Mouse (Mus musculus) liver, embryonic 16.5 days (tissue): Measurements from ENCODE around the gene Ten1. TPM values are rescaled to one million over a fixed set of nuclear protein-coding genes. Genes with fewer than 3 reads are reported as not detected.
A peak's percentile ranks its signal among the peaks of the same experiment; 100 is the strongest.

Experiments
- ATAC-seq: fragments of 200-750 bp; cut with Nextera tagmentation; 2 replicates; pipeline ENCODE4 v1.8.0; 2017; ENCODE audit warnings: low read depth, mild to moderate bottlenecking, moderate number of reproducible peaks, moderate library complexity
- H3K27ac ChIP-seq: fragments of 300-500 bp; sonication (generic); 2 replicates; pipeline ENCODE4 v1.5.1; 2014; ENCODE audit warnings: mild to moderate bottlenecking, low read length
- H3K27me3 ChIP-seq: fragments of 300-500 bp; sonication (generic); 2 replicates; pipeline ENCODE4 v1.6.1; 2014; ENCODE audit warnings: low read depth, low read length, mixed read lengths; ENCODE audit not compliant: control insufficient read depth, insufficient read depth
- H3K36me3 ChIP-seq: fragments of 300-500 bp; sonication (generic); 2 replicates; pipeline ENCODE4 v1.6.1; 2014; ENCODE audit warnings: mild to moderate bottlenecking; ENCODE audit not compliant: control insufficient read depth, insufficient read depth
- H3K4me1 ChIP-seq: fragments of 300-500 bp; sonication (generic); 2 replicates; pipeline ENCODE4 v1.6.1; 2014; ENCODE audit warnings: low read depth, low read length, mixed read lengths; ENCODE audit not compliant: control insufficient read depth
- H3K4me2 ChIP-seq: fragments of 300-500 bp; sonication (generic); 2 replicates; pipeline ENCODE4 v1.6.1; 2014; ENCODE audit warnings: low read depth, low read length, mixed read lengths
- H3K4me3 ChIP-seq: fragments of 300-500 bp; sonication (generic); 2 replicates; pipeline ENCODE4 v1.5.1; 2014; ENCODE audit warnings: low read depth, mild to moderate bottlenecking, low read length
- H3K9ac ChIP-seq: fragments of 300-500 bp; sonication (generic); 2 replicates; pipeline ENCODE4 v1.6.1; 2014; ENCODE audit warnings: low read depth, low read length
- H3K9me3 ChIP-seq: fragments of 300-500 bp; sonication (generic); replicated peaks from 2 replicates; pipeline ENCODE4 v1.6.1; 2016; ENCODE audit warnings: low read length; ENCODE audit not compliant: control insufficient read depth
- WGBS: fragments of 180-500 bp; shearing (Covaris S2); extraction: QIAGEN DNeasy Blood & Tissue Kit; methylation state at CpG from one replicate; pipeline ENCODE4 v1.1.7; 2014; ENCODE audit not compliant: insufficient replicate concordance; 5-methylcytosine and 5-hydroxymethylcytosine counted together
- polyA plus RNA-seq: library from polyadenylated mRNA; unstranded; fragments of >200 nt; fragmentation: Nextera tagmentation; extraction: Ambion mirVana; gene quantifications from 2 replicates; pipeline ENCODE4 v1.2.1, GENCODE M21; 2015

Gene Ten1
- polyA plus RNA-seq, 1 experiment from 2014 or later, result 23.1 TPM

DNA sequence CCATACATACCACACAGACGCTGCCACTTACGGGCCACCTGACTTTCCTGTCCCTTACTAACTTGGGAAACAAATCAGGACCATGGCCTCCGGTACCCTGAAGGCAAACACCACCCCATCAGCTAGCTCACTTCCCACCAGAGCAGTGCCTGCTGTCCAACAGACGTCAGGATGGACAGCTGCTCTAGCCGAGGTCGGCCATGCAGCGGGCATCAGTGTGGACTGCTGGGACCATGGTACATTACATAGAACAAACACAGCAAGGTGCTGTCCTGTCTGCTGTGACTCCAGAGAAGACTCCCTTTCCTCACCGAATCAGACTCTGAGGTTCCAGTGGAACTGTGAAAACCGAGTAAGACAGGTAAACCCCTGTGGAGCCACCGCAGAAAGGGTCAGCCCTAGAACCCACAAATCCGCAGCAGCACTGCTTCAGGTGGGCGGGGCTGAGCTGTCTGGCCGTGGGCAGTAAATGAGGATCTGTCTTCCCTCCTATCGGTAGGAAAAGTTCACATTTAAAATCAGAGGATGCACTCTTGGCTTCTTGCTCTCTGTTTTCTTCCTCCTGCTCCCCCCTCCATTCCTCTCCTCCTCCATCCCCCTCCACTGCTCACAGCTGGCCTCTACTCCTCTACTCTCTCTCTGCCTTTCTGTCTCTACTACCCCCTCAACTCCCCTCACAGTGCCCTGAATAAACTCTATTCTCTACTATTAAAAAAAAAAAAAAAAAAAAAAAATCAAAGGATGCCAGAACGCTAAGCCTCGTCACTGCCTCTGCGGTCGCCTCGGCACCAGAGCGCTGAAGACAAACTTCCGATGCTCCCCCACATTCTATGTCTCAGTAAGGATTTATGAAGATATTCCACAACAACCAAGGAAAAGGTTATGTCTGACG, 56.7 kb downstream of the Ten1 start:
- no peak for ATAC-seq
- no peak overlapping the region for H3K9ac ChIP-seq
- H3K9me3 ChIP-seq, result no peaks in the 10 kb centered on the region
- peak overlapping the region; percentile 19; the same call in 1 of the 2 replicates for H3K27ac ChIP-seq
- H3K36me3 ChIP-seq, result peaks cover 46% of the 10 kb centered on the region
- H3K4me2 ChIP-seq, result no peak overlapping the region
- H3K27me3 ChIP-seq, result no peaks in the 10 kb centered on the region
- 55% methylated on average over 22 of the region's 22 CpGs for WGBS
- no peak overlapping the region for H3K4me3 ChIP-seq
- H3K4me1 ChIP-seq, result peaks cover 10% of the 10 kb centered on the region; the same call in 1 of the 2 replicates

DNA sequence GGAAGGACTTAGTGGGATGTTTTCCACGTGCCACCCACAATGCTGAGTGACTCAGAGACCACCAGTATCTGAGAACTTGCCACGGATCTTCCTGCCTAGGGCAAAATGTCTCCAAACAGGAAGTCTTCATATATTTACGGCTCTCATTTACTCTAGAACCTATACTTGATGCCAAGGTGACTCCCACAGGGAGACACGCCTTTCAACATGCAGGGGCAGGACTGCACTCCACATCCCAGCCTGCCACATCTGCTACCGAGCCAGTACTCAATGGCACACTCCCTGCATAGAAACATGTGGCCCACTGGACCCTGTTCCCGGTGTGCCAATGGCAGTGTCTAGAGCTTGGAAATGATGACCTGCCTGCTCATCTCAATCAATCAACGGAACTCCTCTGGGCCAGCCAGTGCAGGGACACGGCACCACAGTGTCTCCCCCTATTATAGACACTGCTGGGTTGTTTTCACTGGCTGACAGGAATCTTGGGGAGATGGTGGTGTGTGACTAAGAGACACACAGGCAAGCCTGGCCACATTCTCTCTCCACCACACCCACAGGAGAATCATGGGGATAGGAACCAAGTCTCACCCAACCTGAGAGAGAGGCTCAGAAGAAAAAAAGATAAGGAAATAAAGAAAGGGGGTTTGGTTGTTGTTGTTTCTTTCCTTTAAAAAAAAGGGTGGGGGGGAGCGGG, 57.5 kb downstream of the Ten1 start:
- Histone ChIP-seq H3K4me1 (peaks cover 10% of the 10 kb centered on the region; the same call in 1 of the 2 replicates), H3K27me3 (no peaks in the 10 kb centered on the region), H3K9ac (no peak overlapping the region), H3K4me2 (no peak overlapping the region), H3K36me3 (peaks cover 40% of the 10 kb centered on the region), H3K27ac (no peak overlapping the region), H3K4me3 (no peak overlapping the region), H3K9me3 (no peaks in the 10 kb centered on the region)
- no peak for ATAC-seq
- WGBS, result 63% methylated on average over 9 of the region's 9 CpGs

DNA sequence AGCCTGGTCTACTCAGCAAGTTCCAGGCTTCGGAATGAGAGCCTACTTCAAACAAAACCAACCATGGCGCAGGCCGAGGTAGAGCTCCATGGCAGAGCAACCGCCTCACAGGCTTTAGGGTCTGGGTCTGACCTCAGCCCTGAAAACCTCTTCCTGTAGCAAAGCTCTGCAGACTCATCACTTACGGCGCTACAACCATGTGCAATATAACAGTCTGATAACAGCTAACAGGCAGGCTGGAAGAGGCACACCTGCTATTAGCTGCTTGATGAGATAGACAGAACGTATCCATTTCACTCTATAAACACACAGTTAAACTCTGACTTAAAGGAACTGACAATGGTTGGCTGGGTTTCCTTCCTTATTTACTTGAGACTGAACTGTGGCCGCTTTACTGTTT, 60.8 kb downstream of the Ten1 start:
- Histone ChIP-seq H3K9me3 (no peaks in the 10 kb centered on the region), H3K27me3 (no peaks in the 10 kb centered on the region), H3K9ac (no peak overlapping the region), H3K4me3 (no peak overlapping the region), H3K36me3 (peaks cover 42% of the 10 kb centered on the region), H3K4me2 (no peak overlapping the region), H3K4me1 (peaks cover 10% of the 10 kb centered on the region; the same call in 1 of the 2 replicates), H3K27ac (no peak overlapping the region)
- 39% methylated on average over 8 of the region's 8 CpGs for WGBS
- peak; percentile 21; the same call in 1 of the 2 replicates for ATAC-seq

DNA sequence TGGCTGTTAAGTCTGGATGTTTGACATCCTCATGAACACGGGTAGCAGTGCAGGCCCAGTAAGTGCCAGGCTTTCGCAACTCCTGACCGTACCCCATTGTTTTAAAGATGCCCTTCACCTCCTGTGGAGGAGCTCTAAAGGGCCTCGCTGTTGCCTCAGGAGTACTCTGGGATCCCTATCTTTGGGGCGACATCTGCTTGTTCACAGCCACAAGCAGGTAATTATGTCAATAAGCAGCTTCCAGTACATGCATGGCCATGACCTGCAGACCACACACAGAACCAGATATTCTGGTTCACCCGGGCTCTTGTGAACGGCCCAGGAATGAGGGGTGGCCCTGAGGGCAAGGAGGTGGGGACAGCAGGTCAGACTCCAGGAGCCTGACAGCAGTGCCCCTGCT, 61.6 kb downstream of the Ten1 start:
- Histone ChIP-seq H3K27me3 (no peaks in the 10 kb centered on the region), H3K9me3 (no peaks in the 10 kb centered on the region), H3K9ac (no peak overlapping the region), H3K4me2 (no peak overlapping the region), H3K27ac (no peak overlapping the region), H3K36me3 (peaks cover 42% of the 10 kb centered on the region), H3K4me1 (peaks cover 9% of the 10 kb centered on the region), H3K4me3 (no peak overlapping the region)
- no peak for ATAC-seq
- 68% methylated on average over 7 of the region's 7 CpGs for WGBS

Other genes starting within 250 kb of the Ten1 start
- 0.14 and 0.40 TPM in 2 replicates for gene Itgb4, start 224.1 kb upstream of the Ten1 start, polyA plus RNA-seq
- gene Galk1, start 186.1 kb upstream of the Ten1 start, polyA plus RNA-seq, result 180 and 192 TPM in 2 replicates
- 527 and 601 TPM in 2 replicates for gene H3f3b, start 170.9 kb upstream of the Ten1 start, polyA plus RNA-seq
- 8.8 and 10.8 TPM in 2 replicates for gene Unk, start 168.5 kb upstream of the Ten1 start, polyA plus RNA-seq
- 17.8 and 20.4 TPM in 2 replicates for gene Unc13d, start 120.9 kb upstream of the Ten1 start, polyA plus RNA-seq
- gene Wbp2, start 111.9 kb upstream of the Ten1 start, polyA plus RNA-seq, result 85.2 and 110 TPM in 2 replicates
- 5.1 and 6.2 TPM in 2 replicates for gene Trim47, start 71.6 kb upstream of the Ten1 start, polyA plus RNA-seq
- 1.2 and 1.5 TPM in 2 replicates for gene Trim65, start 67.7 kb upstream of the Ten1 start, polyA plus RNA-seq
- gene Mrpl38, start 60.0 kb upstream of the Ten1 start, polyA plus RNA-seq, result 44.4 and 44.7 TPM in 2 replicates
- 5.7 and 6.6 TPM in 2 replicates for gene Fbf1, start 30.7 kb upstream of the Ten1 start, polyA plus RNA-seq
- 54.7 and 73.7 TPM in 2 replicates for gene Acox1, start 190 bp downstream of the Ten1 start, polyA plus RNA-seq
- gene Evpl, start 39.2 kb downstream of the Ten1 start, polyA plus RNA-seq, result 0.05 and 0.08 TPM in 2 replicates
- 33.4 and 34.2 TPM in 2 replicates for gene Srp68, start 75.4 kb downstream of the Ten1 start, polyA plus RNA-seq
- 0.07 TPM in 1 of 2 replicates, not detected in the other for gene Galr2, start 82.1 kb downstream of the Ten1 start, polyA plus RNA-seq
- gene Exoc7, start 108.4 kb downstream of the Ten1 start, polyA plus RNA-seq, result 19.5 and 20.4 TPM in 2 replicates
- gene Foxj1, start 136.5 kb downstream of the Ten1 start, polyA plus RNA-seq, result 0.62 and 0.71 TPM in 2 replicates
- gene Rnf157, start 214.2 kb downstream of the Ten1 start, polyA plus RNA-seq, result 1.1 and 1.2 TPM in 2 replicates
- 34.1 and 34.5 TPM in 2 replicates for gene Ubald2, start 235.2 kb downstream of the Ten1 start, polyA plus RNA-seq